Mouse (Mus musculus): ENCODE measurements around the gene Rpl7l1. TPM values are rescaled to one million over a fixed set of nuclear protein-coding genes. Genes with fewer than 3 reads are reported as not detected.

Gene Rpl7l1
- 7.7 and 7.9 TPM in 2 replicates for polyA plus RNA-seq (2012; rRNA removed; ENCODE audit: low replicate concordance)

GRCm38 (mm10) chr17:46782341-46783221, at the start of gene Rpl7l1:
TSS of gene Rpl7l1 (minus strand) at chr17:46782672.

GRCm38 (mm10) chr17:46772404-46773277, 9.8 kb downstream of the Rpl7l1 start, which contains the start of gene 2310039H08Rik:
TSS of gene 2310039H08Rik (plus strand) at chr17:46772635.

GRCm38 (mm10) chr17:46763544-46763943, 18.9 kb downstream of the Rpl7l1 start, which contains the start of gene Ptcra:
TSS of gene Ptcra (minus strand) at chr17:46763712.

GRCm38 (mm10) chr17:46751794-46752556, 30.5 kb downstream of the Rpl7l1 start, which contains the start of gene Cnpy3:
TSS of gene Cnpy3 (minus strand) at chr17:46752214.

GRCm38 (mm10) chr17:46728904-46729318, 53.6 kb downstream of the Rpl7l1 start, which contains the start of gene Gnmt:
TSS of gene Gnmt (minus strand) at chr17:46729168.

Other genes with a start within 250 kb of the Rpl7l1 start
- 5.4 and 7.1 TPM in 2 replicates for gene Cul9, start 236.3 kb downstream of the Rpl7l1 start, polyA plus RNA-seq (2012; rRNA removed; ENCODE audit: low replicate concordance)
- gene Srf, start 226.5 kb downstream of the Rpl7l1 start, polyA plus RNA-seq (2012; rRNA removed; ENCODE audit: low replicate concordance): 147 and 180 TPM in 2 replicates
- 4.7 and 6.5 TPM in 2 replicates for gene Ptk7, start 153.2 kb downstream of the Rpl7l1 start, polyA plus RNA-seq (2012; rRNA removed; ENCODE audit: low replicate concordance)
- gene Klc4, start 136.7 kb downstream of the Rpl7l1 start, polyA plus RNA-seq (2012; rRNA removed; ENCODE audit: low replicate concordance): 76.0 and 152 TPM in 2 replicates
- gene Mrpl2, start 136.4 kb downstream of the Rpl7l1 start, polyA plus RNA-seq (2012; rRNA removed; ENCODE audit: low replicate concordance): 101 and 186 TPM in 2 replicates
- gene Cul7, start 132.3 kb downstream of the Rpl7l1 start, polyA plus RNA-seq (2012; rRNA removed; ENCODE audit: low replicate concordance): 9.8 and 12.0 TPM in 2 replicates
- gene Rrp36, start 108.3 kb downstream of the Rpl7l1 start, polyA plus RNA-seq (2012; rRNA removed; ENCODE audit: low replicate concordance): 28.4 and 38.6 TPM in 2 replicates
- 45.3 and 69.5 TPM in 2 replicates for gene Mea1, start 103.9 kb downstream of the Rpl7l1 start, polyA plus RNA-seq (2012; rRNA removed; ENCODE audit: low replicate concordance)
- 85.2 and 117 TPM in 2 replicates for gene Klhdc3, start 101.8 kb downstream of the Rpl7l1 start, polyA plus RNA-seq (2012; rRNA removed; ENCODE audit: low replicate concordance)
- 50.9 and 143 TPM in 2 replicates for gene Ppp2r5d, start 77.6 kb downstream of the Rpl7l1 start, polyA plus RNA-seq (2012; rRNA removed; ENCODE audit: low replicate concordance)
- gene Pex6, start 71.2 kb downstream of the Rpl7l1 start, polyA plus RNA-seq (2012; rRNA removed; ENCODE audit: low replicate concordance): 59.8 and 104 TPM in 2 replicates
- 0.51 and 3.8 TPM in 2 replicates for gene Gnmt, start 53.5 kb downstream of the Rpl7l1 start, polyA plus RNA-seq (2012; rRNA removed; ENCODE audit: low replicate concordance)
- 26.8 and 30.1 TPM in 2 replicates for gene Cnpy3, start 30.5 kb downstream of the Rpl7l1 start, polyA plus RNA-seq (2012; rRNA removed; ENCODE audit: low replicate concordance)
- not detected in 2 replicates for gene Ptcra, start 19.0 kb downstream of the Rpl7l1 start, polyA plus RNA-seq (2012; rRNA removed; ENCODE audit: low replicate concordance)
- 151 and 166 TPM in 2 replicates for gene 2310039H08Rik, start 10.0 kb downstream of the Rpl7l1 start, polyA plus RNA-seq (2012; rRNA removed; ENCODE audit: low replicate concordance)
- gene Bicral, start 75.8 kb upstream of the Rpl7l1 start, polyA plus RNA-seq (2012; rRNA removed; ENCODE audit: low replicate concordance): 4.0 and 5.0 TPM in 2 replicates
- 10.4 and 21.4 TPM in 2 replicates for gene Tbcc, start 108.0 kb upstream of the Rpl7l1 start, polyA plus RNA-seq (2012; rRNA removed; ENCODE audit: low replicate concordance)
- not detected in 2 replicates for gene Prph2, start 127.8 kb upstream of the Rpl7l1 start, polyA plus RNA-seq (2012; rRNA removed; ENCODE audit: low replicate concordance)
- gene Ubr2, start 227.9 kb upstream of the Rpl7l1 start, polyA plus RNA-seq (2012; rRNA removed; ENCODE audit: low replicate concordance): 7.1 and 11.8 TPM in 2 replicates

Data from duodenum, adult 2 months (tissue).